Mouse (Mus musculus) lung, postnatal 10 days (tissue): Measurements from ENCODE around the gene Hist1h3b.
"Not testable (repeated sequence)": the region's sequence is repeated elsewhere in the genome, so short reads cannot be mapped to it uniquely, and the experiment has no call there.

ENCODE experiments used
- DNase-seq: peaks from one replicate; pipeline ENCODE4 v3.0.0; 2021

The Hist1h3b gene

GRCm38 (mm10) chr13:23752067-23752741 is at the start of gene Hist1h3b:
Gene Hist1h3b, plus strand, starts transcription at chr13:23752267.
- peak; percentile 90 for DNase-seq

- not testable (repeated sequence) for DNase-seq
These were observed 49.3 kb upstream of the Hist1h3b start for GRCm38 (mm10) chr13:23702801-23703200.

GRCm38 (mm10) chr13:23705751-23706356 is 46.2 kb upstream of the Hist1h3b start:
- DNase-seq = no peak

- no peak for DNase-seq
These were observed 45.3 kb upstream of the Hist1h3b start for GRCm38 (mm10) chr13:23706771-23707170.

- no peak for DNase-seq
These were observed 44.0 kb upstream of the Hist1h3b start for GRCm38 (mm10) chr13:23708041-23708440.

GRCm38 (mm10) chr13:23708654-23709053 is 43.4 kb upstream of the Hist1h3b start:
- DNase-seq = no peak

GRCm38 (mm10) chr13:23709714-23710373 is 42.2 kb upstream of the Hist1h3b start:
- peak; percentile 32 for DNase-seq

- DNase-seq = peak; percentile 68
These were observed 41.5 kb upstream of the Hist1h3b start, which contains the start of gene Hfe for GRCm38 (mm10) chr13:23710374-23711089. Gene Hfe, minus strand, starts transcription at chr13:23710854.

GRCm38 (mm10) chr13:23716261-23717042 is 35.6 kb upstream of the Hist1h3b start:
- DNase-seq = no peak

- DNase-seq = no peak
These were observed 34.9 kb upstream of the Hist1h3b start for GRCm38 (mm10) chr13:23717176-23717575.

- not testable (repeated sequence) for DNase-seq
These were observed 34.3 kb upstream of the Hist1h3b start for GRCm38 (mm10) chr13:23717593-23718245.

- DNase-seq = no peak
These were observed 27.8 kb upstream of the Hist1h3b start for GRCm38 (mm10) chr13:23724239-23724638.

- DNase-seq = no peak
These were observed 26.9 kb upstream of the Hist1h3b start for GRCm38 (mm10) chr13:23725213-23725612.

- DNase-seq = no peak
These were observed 23.4 kb upstream of the Hist1h3b start for GRCm38 (mm10) chr13:23728472-23729191.

- DNase-seq = no peak
These were observed 22.9 kb upstream of the Hist1h3b start for GRCm38 (mm10) chr13:23729192-23729525.

- DNase-seq = no peak
These were observed 22.4 kb upstream of the Hist1h3b start for GRCm38 (mm10) chr13:23729706-23730105.

GRCm38 (mm10) chr13:23730479-23730878 is 21.6 kb upstream of the Hist1h3b start:
- DNase-seq = peak; percentile 54

- peak; percentile 56 for DNase-seq
These were observed 19.8 kb upstream of the Hist1h3b start for GRCm38 (mm10) chr13:23732156-23732804.

GRCm38 (mm10) chr13:23737091-23737490 is 15.0 kb upstream of the Hist1h3b start:
- no peak for DNase-seq

- no peak for DNase-seq
These were observed 14.0 kb upstream of the Hist1h3b start for GRCm38 (mm10) chr13:23738041-23738440.

GRCm38 (mm10) chr13:23738677-23739068 is 13.4 kb upstream of the Hist1h3b start, which contains the start of gene Hist1h1c:
Gene Hist1h1c, plus strand, starts transcription at chr13:23738808.
- DNase-seq = peak; percentile 94
